Mouse (Mus musculus) gastrocnemius, postnatal 10 days (tissue): ENCODE data around the gene Fam43b. TPM values are rescaled to one million over a fixed set of nuclear protein-coding genes. Genes with fewer than 3 reads are reported as not detected.
"Not testable (repeated sequence)": the region's sequence is repeated elsewhere in the genome, so short reads cannot be mapped to it uniquely, and the experiment has no call there.

Source experiments
- DNase-seq: peaks from one replicate; pipeline ENCODE4 v3.0.0; 2021; ENCODE audit warnings: mixed read lengths
- long read RNA-seq, 2 experiments: library from polyadenylated mRNA; stranded (forward); transcript quantifications; one replicate each; pipeline ENCODE4 v2.0.0; 2021
- total RNA-seq, 2 experiments: library from RNA; stranded (reverse); gene quantifications; 2 replicates each; pipeline ENCODE4 v1.2.3; 2021

The Fam43b gene
- total RNA-seq, result under 1 TPM in 1 of 2 experiments, not detected in 1; 0.11 TPM
- long read RNA-seq, experiment 1, result 0 reads
- long read RNA-seq, experiment 2, result 0 reads

GRCm38 (mm10) chr4:138395971-138396645, at the start of gene Fam43b:
Gene Fam43b, minus strand, starts transcription at chr4:138396528.
- DNase-seq, result peak; percentile 27

GRCm38 (mm10) chr4:138444941-138445340, 48.6 kb upstream of the Fam43b start:
- no peak for DNase-seq

GRCm38 (mm10) chr4:138440062-138440461, 43.7 kb upstream of the Fam43b start:
- no peak for DNase-seq

GRCm38 (mm10) chr4:138434347-138435316, 38.3 kb upstream of the Fam43b start, which contains the start of gene Mul1:
Gene Mul1, plus strand, starts transcription at chr4:138434671.
- peak; percentile 96 for DNase-seq

GRCm38 (mm10) chr4:138431340-138431739, 35.0 kb upstream of the Fam43b start:
- no peak for DNase-seq

- peak; percentile 45 for DNase-seq
Measured at GRCm38 (mm10) chr4:138429778-138430177, 33.5 kb upstream of the Fam43b start.

GRCm38 (mm10) chr4:138426778-138427705, 30.7 kb upstream of the Fam43b start:
- DNase-seq, result peak; percentile 85

- not testable (repeated sequence) for DNase-seq
Measured at GRCm38 (mm10) chr4:138425604-138426003, 29.3 kb upstream of the Fam43b start.

GRCm38 (mm10) chr4:138425028-138425427, 28.7 kb upstream of the Fam43b start:
- no peak for DNase-seq

- DNase-seq, result no peak
Measured at GRCm38 (mm10) chr4:138418340-138418957, 22.1 kb upstream of the Fam43b start.

- DNase-seq, result no peak
Measured at GRCm38 (mm10) chr4:138417882-138418281, 21.6 kb upstream of the Fam43b start.

GRCm38 (mm10) chr4:138416414-138416813, 20.1 kb upstream of the Fam43b start:
- no peak for DNase-seq

- no peak for DNase-seq
Measured at GRCm38 (mm10) chr4:138415991-138416390, 19.7 kb upstream of the Fam43b start.

- no peak for DNase-seq
Measured at GRCm38 (mm10) chr4:138414725-138415124, 18.4 kb upstream of the Fam43b start.

- DNase-seq, result no peak
Measured at GRCm38 (mm10) chr4:138411504-138412121, 15.3 kb upstream of the Fam43b start.

GRCm38 (mm10) chr4:138411011-138411410, 14.7 kb upstream of the Fam43b start:
- DNase-seq, result no peak

GRCm38 (mm10) chr4:138407479-138408194, 11.3 kb upstream of the Fam43b start:
- DNase-seq, result no peak

GRCm38 (mm10) chr4:138404806-138405205, 8.5 kb upstream of the Fam43b start:
- peak; percentile 43 for DNase-seq

- DNase-seq, result no peak
Measured at GRCm38 (mm10) chr4:138396711-138397110, 383 bp upstream of the Fam43b start.
